Mouse (Mus musculus) effector memory CD4-positive, alpha-beta T cell, adult 5 months (primary cell): ENCODE results near the gene Pphln1. TPM values are rescaled to one million over a fixed set of nuclear protein-coding genes. Genes with fewer than 3 reads are reported as not detected.

Source experiments
- polyA plus RNA-seq: library from polyadenylated mRNA; unstranded; fragments of 100-300 nt; shearing (Covaris generic); gene quantifications from one replicate; pipeline ENCODE4 v1.2.1, GENCODE M21; 2017

Gene Pphln1
- 33.7 TPM for polyA plus RNA-seq

DNA sequence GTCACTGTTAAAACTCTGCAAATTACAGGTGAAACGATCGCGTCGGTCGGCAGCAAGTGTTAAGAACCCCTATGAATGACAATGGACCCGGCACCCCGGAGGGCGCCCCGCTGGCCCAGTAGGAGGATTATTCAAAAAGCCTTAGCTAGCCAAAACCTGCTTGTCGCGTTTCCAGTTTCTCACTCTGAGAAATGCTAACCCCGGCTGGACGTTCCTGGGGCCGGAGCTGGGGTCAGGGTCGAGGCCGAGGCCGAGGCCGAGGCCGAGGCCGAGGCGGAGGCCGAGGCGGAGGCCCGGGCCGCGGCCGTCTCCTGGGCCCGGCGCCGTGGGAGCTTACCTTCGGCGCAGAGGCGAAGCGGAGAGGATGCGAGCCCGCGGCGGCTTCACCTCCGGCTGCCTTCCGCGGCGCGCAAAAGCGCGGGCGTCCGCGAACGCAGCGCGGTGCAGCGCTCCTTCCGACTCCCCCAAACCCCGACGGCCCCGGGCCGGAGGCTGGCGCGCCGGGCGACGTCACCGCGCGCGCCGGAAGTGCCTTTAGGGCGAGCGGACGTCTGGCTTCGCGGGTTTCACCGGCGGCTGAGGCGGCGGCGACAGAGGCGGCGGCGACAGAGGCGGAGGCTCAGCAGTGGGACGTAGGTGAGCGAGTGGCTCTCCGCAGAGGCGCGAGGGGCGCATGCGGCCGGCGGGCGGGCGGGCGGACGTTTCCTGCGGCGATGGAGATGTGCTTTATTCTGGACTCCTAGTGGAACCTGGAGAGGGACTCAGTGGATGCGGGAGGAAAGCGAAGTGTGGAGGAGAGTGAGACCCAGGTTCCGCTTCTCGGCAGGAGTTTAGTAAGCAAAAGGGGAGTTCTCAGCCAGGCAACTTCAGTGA lies at the start of gene Pphln1, which contains the start of gene Zcrb1:
Pphln1 (plus strand) TSS at position 525 of the 873 bp plus-strand sequence.
Zcrb1 (minus strand) TSS at position 509 of the 873 bp plus-strand sequence.

Other genes starting within 250 kb of the Pphln1 start
- 34.6 TPM for gene Gxylt1, start 123.2 kb upstream of the Pphln1 start, polyA plus RNA-seq
- gene Yaf2, start 61.4 kb upstream of the Pphln1 start, polyA plus RNA-seq, result 68.2 TPM
- 88.6 TPM for gene Zcrb1, start within 50 bp of the Pphln1 start, polyA plus RNA-seq
- gene Prickle1, start 197.5 kb downstream of the Pphln1 start, polyA plus RNA-seq, result 19.2 TPM